Comparison of ENCODE assay signal across 8 mouse cellular contexts in genomic region chr6:97457954-97458353, GRCm38 (mm10).
A peak's percentile ranks its signal among the peaks of the same experiment; 100 is the strongest.
DNase-seq lines count a peak whose midpoint lies in the region; ATAC-seq and TF ChIP-seq lines count a peak whose summit lies in the region.

No protein-coding gene starts in this region.

- H3K79me2 ChIP-seq in liver, adult 2 months (ENCODE audit: control insufficient read depth, insufficient read depth, low read length): no peaks in the 10 kb centered on the region

- H3K4me1 ChIP-seq in bone marrow macrophage, adult 2 months (ENCODE audit: control insufficient read depth, insufficient read depth, low read length): peaks cover 85% of the 10 kb centered on the region
- peaks cover 9% of the 10 kb centered on the region; the same call in 1 of the 2 replicates for H3K4me1 ChIP-seq in liver, adult 2 months (ENCODE audit: control insufficient read depth, insufficient read depth, low read length)

- peak overlapping the region; percentile 83 for H3K27ac ChIP-seq in gastrocnemius, adult 2 months
- H3K27ac ChIP-seq in bone marrow macrophage, adult 2 months (ENCODE audit: insufficient read depth, low read depth, low read length): peak overlapping the region; percentile 100
- H3K27ac ChIP-seq in liver, adult 2 months (replicated peaks; ENCODE audit: insufficient read depth, low read depth, low read length): peak overlapping the region; percentile 41

- ATAC-seq in frontal cortex, adult (ENCODE audit: low TSS enrichment): no peak; the same call in 1 of the 2 replicates

- WGBS in liver, adult 2 months: 49% methylated on average over 3 of the region's 3 CpGs

- DNase-seq in gastrocnemius, adult 2 months: no peak
- DNase-seq in gastrocnemius, postnatal 14 days: no peak
- DNase-seq in heart, postnatal 10 days: peak; percentile 59 to 64
- peak; percentile 51 for DNase-seq in liver, adult 2 months (ENCODE audit: extremely low read depth, low read depth, low spot score)
- DNase-seq in retina, postnatal 1 day: peak; percentile 63
- no peak for DNase-seq in ovary, postnatal 36 days (ENCODE audit: low spot score)

- H3K9ac ChIP-seq in liver, adult 2 months (ENCODE audit: low read depth, low read length): no peak overlapping the region

- peak overlapping the region; percentile 53 for H3K4me3 ChIP-seq in gastrocnemius, adult 2 months
- peak overlapping the region; percentile 45 for H3K4me3 ChIP-seq in bone marrow macrophage, adult 2 months (ENCODE audit: insufficient read depth, low read length)
- H3K4me3 ChIP-seq in liver, adult 2 months (ENCODE audit: insufficient read depth, low read depth, low read length): peak overlapping the region; percentile 41

- no peaks in the 10 kb centered on the region for H3K36me3 ChIP-seq in liver, adult 2 months (ENCODE audit: control insufficient read depth, insufficient read depth, low read length)

- no peak for TF ChIP-seq POLR2A in bone marrow macrophage, adult 2 months (IDR thresholded peaks at IDR 0.05; ENCODE audit: borderline replicate concordance, low read depth, low read length)
- TF ChIP-seq POLR2A in liver, adult 2 months (IDR thresholded peaks at IDR 0.05; ENCODE audit: extremely low read depth, insufficient read depth, low read length): no peak

- TF ChIP-seq CTCF in gastrocnemius, adult 2 months (IDR thresholded peaks at IDR 0.05): no peak
- TF ChIP-seq CTCF in bone marrow macrophage, adult 2 months (IDR thresholded peaks at IDR 0.05; ENCODE audit: low read depth, low read length): no peak
- no peak for TF ChIP-seq CTCF in liver, adult 2 months (IDR thresholded peaks at IDR 0.05; ENCODE audit: low read depth, low read length)

- intact Hi-C loops in gastrocnemius, adult 2 months (cut with DNase I): no loop called here
- intact Hi-C loops in gastrocnemius, postnatal 14 days (cut with DNase I; ENCODE audit: low total_unique reads): no loop called here
- intact Hi-C loops in heart, postnatal 10 days (cut with DNase I): loop anchor here (2.0 kb wide), 1 partner anchor 65 kb away; no protein-coding TSS in a partner anchor

- no peaks in the 10 kb centered on the region for H3K27me3 ChIP-seq in liver, adult 2 months (ENCODE audit: control insufficient read depth, insufficient read depth, low read length)

Comparison
In these comparisons a context has a peak if more than half of its experiments do, and no peak if none do; other contexts are left out.
1. DNase-seq: peak in heart, postnatal 10 days (2 of 2), liver, adult 2 months (single experiment) and retina, postnatal 1 day (single experiment); none in gastrocnemius, adult 2 months (single experiment), gastrocnemius, postnatal 14 days (single experiment) and ovary, postnatal 36 days (single experiment).
2. H3K27ac ChIP-seq: peak in every context shown above with its lines; median percentile 100 in bone marrow macrophage, adult 2 months; 83 in gastrocnemius, adult 2 months; 41 in liver, adult 2 months.
3. Peak in every context shown above with its lines, with median percentiles within 50 percentile points of each other: H3K4me3 ChIP-seq.